Mouse (Mus musculus) hindbrain, embryonic 11.5 days (tissue): ENCODE data around the gene Ccr10. TPM values are rescaled to one million over a fixed set of nuclear protein-coding genes. Genes with fewer than 3 reads are reported as not detected.
A peak's percentile ranks its signal among the peaks of the same experiment; 100 is the strongest.
"Not testable (repeated sequence)": the region's sequence is repeated elsewhere in the genome, so short reads cannot be mapped to it uniquely, and the experiment has no call there.

ENCODE experiments used
- ATAC-seq: fragments of 200-750 bp; cut with Nextera tagmentation; 2 replicates; pipeline ENCODE4 v1.8.0; 2017; ENCODE audit warnings: mild to moderate bottlenecking, moderate TSS enrichment, moderate library complexity; ENCODE audit not compliant: low FRiP score
- DNase-seq: peaks from one replicate; pipeline ENCODE4 v3.0.0-alpha.2; 2015; ENCODE audit warnings: low spot score
- H3K27ac ChIP-seq: fragments of 300-500 bp; sonication (generic); 2 replicates; pipeline ENCODE4 v1.5.1; 2014; ENCODE audit warnings: mild to moderate bottlenecking, low read depth, low read length
- H3K27me3 ChIP-seq: fragments of 300-500 bp; sonication (generic); 2 replicates; pipeline ENCODE4 v1.6.1; 2014; ENCODE audit warnings: mild to moderate bottlenecking, low read length, moderate library complexity, mixed read lengths; ENCODE audit not compliant: control insufficient read depth, insufficient read depth
- H3K36me3 ChIP-seq: fragments of 300-500 bp; sonication (generic); 2 replicates; pipeline ENCODE4 v1.6.1; 2014; ENCODE audit warnings: mild to moderate bottlenecking, low read length, moderate library complexity, mixed read lengths; ENCODE audit not compliant: control insufficient read depth, insufficient read depth
- H3K4me1 ChIP-seq: fragments of 300-500 bp; sonication (generic); replicated peaks from 2 replicates; pipeline ENCODE4 v1.6.1; 2014; ENCODE audit warnings: low read length, mixed read lengths; ENCODE audit not compliant: control insufficient read depth, insufficient read depth
- H3K4me2 ChIP-seq: fragments of 300-500 bp; sonication (generic); replicated peaks from 2 replicates; pipeline ENCODE4 v1.6.1; 2014; ENCODE audit warnings: mild to moderate bottlenecking, low read depth, low read length
- H3K4me3 ChIP-seq: fragments of 300-500 bp; sonication (generic); 2 replicates; pipeline ENCODE4 v1.5.1; 2014; ENCODE audit warnings: low read depth, low read length
- H3K9ac ChIP-seq: fragments of 300-500 bp; sonication (generic); 2 replicates; pipeline ENCODE4 v1.6.1; 2014; ENCODE audit warnings: low read depth, low read length
- H3K9me3 ChIP-seq: fragments of 300-500 bp; sonication (generic); 2 replicates; pipeline ENCODE4 v1.6.1; 2016; ENCODE audit warnings: low read length; ENCODE audit not compliant: control insufficient read depth
- WGBS: fragments of 180-500 bp; shearing (Covaris S2); extraction: QIAGEN DNeasy Blood & Tissue Kit; methylation state at CpG from one replicate; pipeline ENCODE4 v1.1.7; 2014; 5-methylcytosine and 5-hydroxymethylcytosine counted together
- polyA plus RNA-seq: library from polyadenylated mRNA; unstranded; fragments of >200 nt; fragmentation: Nextera tagmentation; extraction: Ambion mirVana; gene quantifications from 2 replicates; pipeline ENCODE4 v1.2.1, GENCODE M21; 2014

Ccr10 gene
- polyA plus RNA-seq, 1 experiment from 2014 or later: 0.19 TPM

- ATAC-seq (no peak), DNase-seq (no peak)
- Histone ChIP-seq H3K27ac (no peak overlapping the region), H3K4me3 (no peak overlapping the region), H3K36me3 (no peaks in the 10 kb centered on the region), H3K9ac (no peak overlapping the region), H3K27me3 (peaks cover 83% of the 10 kb centered on the region), H3K9me3 (no peaks in the 10 kb centered on the region), H3K4me2 (no peak overlapping the region), H3K4me1 (peaks cover 16% of the 10 kb centered on the region)
- WGBS: 48% methylated on average over 14 of the region's 14 CpGs
These were observed 8.9 kb downstream of the Ccr10 start for GRCm38 (mm10) chr11:101166357-101166756.

- no peaks in the 10 kb centered on the region for H3K9me3 ChIP-seq
- H3K36me3 ChIP-seq: no peaks in the 10 kb centered on the region
- H3K4me2 ChIP-seq: no peak overlapping the region
- WGBS: 5% methylated on average over 35 of the region's 35 CpGs
- peak overlapping the region; percentile 22; the same call in 1 of the 2 replicates for H3K4me3 ChIP-seq
- peak; percentile 49 for DNase-seq
- no peak overlapping the region for H3K9ac ChIP-seq
- no peak overlapping the region for H3K27ac ChIP-seq
- ATAC-seq: no peak
- peaks cover 9% of the 10 kb centered on the region for H3K4me1 ChIP-seq
- peaks cover 79% of the 10 kb centered on the region for H3K27me3 ChIP-seq
These were observed 10.3 kb downstream of the Ccr10 start for GRCm38 (mm10) chr11:101164677-101165580.

- Histone ChIP-seq H3K4me1 (peaks cover 7% of the 10 kb centered on the region), H3K4me2 (peak overlapping the region; percentile 45), H3K4me3 (peak overlapping the region; percentile 22), H3K36me3 (no peaks in the 10 kb centered on the region), H3K27ac (no peak overlapping the region), H3K9ac (no peak overlapping the region), H3K27me3 (peaks cover 72% of the 10 kb centered on the region), H3K9me3 (no peaks in the 10 kb centered on the region)
- 1% methylated on average over 21 of the region's 21 CpGs for WGBS
- DNase-seq (no peak), ATAC-seq (no peak)
These were observed 10.9 kb downstream of the Ccr10 start for GRCm38 (mm10) chr11:101164351-101164665.

- DNase-seq: no peak
- 10% methylated on average over 37 of the region's 49 CpGs for WGBS
- no peak overlapping the region for H3K27ac ChIP-seq
These were observed 11.5 kb downstream of the Ccr10 start for GRCm38 (mm10) chr11:101163476-101164350.

GRCm38 (mm10) chr11:101162772-101163171 is 12.5 kb downstream of the Ccr10 start:
- no peaks in the 10 kb centered on the region for H3K9me3 ChIP-seq
- WGBS: 60% methylated on average over 5 of the region's 5 CpGs
- no peak for DNase-seq
- no peak overlapping the region for H3K27ac ChIP-seq
- H3K36me3 ChIP-seq: no peaks in the 10 kb centered on the region
- no peak overlapping the region for H3K4me2 ChIP-seq
- ATAC-seq: no peak
- peaks cover 57% of the 10 kb centered on the region for H3K27me3 ChIP-seq
- H3K4me1 ChIP-seq: peaks cover 6% of the 10 kb centered on the region
- H3K9ac ChIP-seq: no peak overlapping the region
- H3K4me3 ChIP-seq: no peak overlapping the region

More at GRCm38 (mm10) chr11:101163476-101164350, 11.5 kb downstream of the Ccr10 start:
- Histone ChIP-seq H3K9ac (no peak overlapping the region), H3K4me3 (peak overlapping the region; percentile 22), H3K4me1 (peaks cover 6% of the 10 kb centered on the region), H3K27me3 (peaks cover 67% of the 10 kb centered on the region), H3K9me3 (no peaks in the 10 kb centered on the region), H3K4me2 (peak overlapping the region; percentile 45), H3K36me3 (no peaks in the 10 kb centered on the region)
- no peak for ATAC-seq

- 61% methylated on average over 5 of the region's 5 CpGs for WGBS
- Histone ChIP-seq H3K27ac (no peak overlapping the region), H3K9me3 (no peaks in the 10 kb centered on the region), H3K4me2 (no peak overlapping the region), H3K9ac (no peak overlapping the region), H3K4me1 (peaks cover 6% of the 10 kb centered on the region), H3K36me3 (no peaks in the 10 kb centered on the region), H3K4me3 (no peak overlapping the region), H3K27me3 (peaks cover 53% of the 10 kb centered on the region)
- DNase-seq (no peak), ATAC-seq (no peak)
These were observed 12.9 kb downstream of the Ccr10 start for GRCm38 (mm10) chr11:101162301-101162700.

GRCm38 (mm10) chr11:101161551-101161950 is 13.7 kb downstream of the Ccr10 start:
- Histone ChIP-seq H3K36me3 (no peaks in the 10 kb centered on the region), H3K4me1 (peaks cover 6% of the 10 kb centered on the region), H3K9ac (no peak overlapping the region), H3K4me2 (no peak overlapping the region), H3K4me3 (no peak overlapping the region), H3K27ac (no peak overlapping the region), H3K9me3 (no peaks in the 10 kb centered on the region), H3K27me3 (peaks cover 45% of the 10 kb centered on the region)
- no peak for DNase-seq
- WGBS: 91% methylated on average over 15 of the region's 15 CpGs
- no peak for ATAC-seq

GRCm38 (mm10) chr11:101160981-101161505 is 14.2 kb downstream of the Ccr10 start:
- not testable (repeated sequence) for H3K36me3 ChIP-seq, H3K4me1 ChIP-seq, DNase-seq, H3K4me3 ChIP-seq, ATAC-seq, H3K27ac ChIP-seq, H3K9me3 ChIP-seq, H3K9ac ChIP-seq, H3K4me2 ChIP-seq
- peaks cover 40% of the 10 kb centered on the region for H3K27me3 ChIP-seq
- 80% methylated on average over 6 of the region's 8 CpGs for WGBS
